Mouse (Mus musculus) MEL (cell line): Measurements from ENCODE around the gene Ccdc85c. TPM values are rescaled to one million over a fixed set of nuclear protein-coding genes. Genes with fewer than 3 reads are reported as not detected.

Source experiments
- DNase-seq: peaks from one replicate; pipeline ENCODE4 v3.0.0; 2011; ENCODE audit warnings: low read depth, low spot score
- H3K27ac ChIP-seq: 2 replicates; pipeline ENCODE4 v1.5.1; 2012; ENCODE audit warnings: low read depth, mild to moderate bottlenecking, control low read depth, low read length, moderate library complexity; ENCODE audit not compliant: control insufficient read depth
- H3K27me3 ChIP-seq, 2 experiments: fragments of 150-350 bp in 1 of 2; sonication (generic) in 1 of 2; 2 replicates each; pipeline ENCODE4 v1.6.1; 2012; ENCODE audit warnings: low read length in 2 of 2, mild to moderate bottlenecking in 2 of 2, improper control_type of control experiment in 1 of 2, moderate library complexity in 1 of 2; ENCODE audit not compliant: insufficient read depth in 2 of 2, control insufficient read depth in 1 of 2
- H3K36me3 ChIP-seq, 2 experiments: 2 replicates each; pipeline ENCODE4 v1.6.1; 2012 to 2014; ENCODE audit warnings: low read length in 2 of 2, improper control_type of control experiment in 1 of 2, inconsistent platforms in 1 of 2, mild to moderate bottlenecking in 1 of 2; ENCODE audit not compliant: insufficient read depth in 2 of 2, control insufficient read depth in 1 of 2
- H3K4me1 ChIP-seq, 2 experiments: fragments of 150-350 bp in 1 of 2; sonication (generic) in 1 of 2; 2 replicates each; pipeline ENCODE4 v1.6.1; 2012; ENCODE audit warnings: low read length in 2 of 2, improper control_type of control experiment in 1 of 2, mild to moderate bottlenecking in 1 of 2; ENCODE audit not compliant: insufficient read depth in 2 of 2, control insufficient read depth in 1 of 2
- H3K4me3 ChIP-seq, 2 experiments: fragments of 150-350 bp in 1 of 2; sonication (generic) in 1 of 2; 2 replicates each; pipeline ENCODE4 v1.5.1; 2012; ENCODE audit warnings: low read depth in 2 of 2, low read length in 2 of 2, mild to moderate bottlenecking in 2 of 2, moderate library complexity in 2 of 2, control low read depth in 1 of 2, improper control_type of control experiment in 1 of 2; ENCODE audit not compliant: control insufficient read depth in 1 of 2, insufficient read depth in 1 of 2
- H3K79me2 ChIP-seq: 2 replicates; pipeline ENCODE4 v1.6.1; 2012; ENCODE audit warnings: mild to moderate bottlenecking, low read length, moderate library complexity; ENCODE audit not compliant: control insufficient read depth, poor library complexity, insufficient read depth
- H3K9ac ChIP-seq: 2 replicates; pipeline ENCODE4 v1.6.1; 2012; ENCODE audit warnings: low read depth, mild to moderate bottlenecking, control low read depth, low read length, moderate library complexity; ENCODE audit not compliant: control insufficient read depth, poor library complexity, severe bottlenecking
- H3K9me3 ChIP-seq: fragments of 150-350 bp; sonication (generic); replicated peaks from 2 replicates; pipeline ENCODE4 v1.6.1; 2012; ENCODE audit warnings: mild to moderate bottlenecking, low read length, improper control_type of control experiment, moderate library complexity; ENCODE audit not compliant: insufficient read depth
- CHD1 ChIP-seq: IDR thresholded peaks from 2 replicates; pipeline ENCODE4 v1.6.1; 2012; ENCODE audit warnings: low read depth, mild to moderate bottlenecking, inconsistent platforms, low read length, improper control_type of control experiment
- CHD2 ChIP-seq: IDR thresholded peaks from 2 replicates; pipeline ENCODE4 v1.6.1; 2011; ENCODE audit warnings: low read length, improper control_type of control experiment
- CTCF ChIP-seq, 3 experiments: IDR thresholded peaks in 2 of 3; conservative IDR thresholded peaks in 1 of 3; 2 replicates each; pipeline ENCODE4 v1.5.1; 2011 to 2012; ENCODE audit warnings: low read length in 3 of 3, low read depth in 2 of 3, mild to moderate bottlenecking in 2 of 3, improper control_type of control experiment in 1 of 3, inconsistent platforms in 1 of 3, mixed read lengths in 1 of 3, moderate library complexity in 1 of 3; ENCODE audit not compliant: control insufficient read depth in 1 of 3, insufficient read depth in 1 of 3, poor library complexity in 1 of 3, severe bottlenecking in 1 of 3
- E2F4 ChIP-seq: IDR thresholded peaks from 2 replicates; pipeline ENCODE4 v1.6.1; 2011; ENCODE audit warnings: low read depth, low read length, improper control_type of control experiment, borderline replicate concordance
- EP300 ChIP-seq, 2 experiments: IDR thresholded peaks; 2 replicates each; pipeline ENCODE4 v1.6.1; 2011; ENCODE audit warnings: improper control_type of control experiment in 2 of 2, low read length in 2 of 2, low read depth in 1 of 2, mild to moderate bottlenecking in 1 of 2
- ETS1 ChIP-seq: IDR thresholded peaks from 2 replicates; pipeline ENCODE4 v1.6.1; 2012; ENCODE audit warnings: low read depth, mild to moderate bottlenecking, inconsistent platforms, low read length, improper control_type of control experiment, moderate library complexity
- GATA1 ChIP-seq: IDR thresholded peaks from 2 replicates; pipeline ENCODE4 v1.6.1; 2011; ENCODE audit warnings: low read depth, low read length, improper control_type of control experiment
- HCFC1 ChIP-seq: IDR thresholded peaks from 2 replicates; pipeline ENCODE4 v1.6.1; 2012; ENCODE audit warnings: low read depth, mild to moderate bottlenecking, inconsistent platforms, low read length, improper control_type of control experiment, moderate library complexity
- MAZ ChIP-seq: IDR thresholded peaks from 2 replicates; pipeline ENCODE4 v1.6.1; 2012; ENCODE audit warnings: low read depth, mild to moderate bottlenecking, inconsistent platforms, low read length, improper control_type of control experiment
- MEF2A ChIP-seq: IDR thresholded peaks from 2 replicates; pipeline ENCODE4 v1.6.1; 2014; ENCODE audit warnings: low read depth, mild to moderate bottlenecking, inconsistent platforms, low read length, improper control_type of control experiment; ENCODE audit not compliant: poor library complexity, insufficient replicate concordance, severe bottlenecking; ENCODE audit errors: extremely low read depth
- MXI1 ChIP-seq: IDR thresholded peaks from 2 replicates; pipeline ENCODE4 v1.6.1; 2011; ENCODE audit warnings: mild to moderate bottlenecking, low read depth, low read length, improper control_type of control experiment
- NRF1 ChIP-seq: IDR thresholded peaks from 2 replicates; pipeline ENCODE4 v1.6.1; 2014; ENCODE audit warnings: low read depth, mild to moderate bottlenecking, inconsistent platforms, low read length, improper control_type of control experiment, moderate library complexity; ENCODE audit not compliant: poor library complexity, insufficient read depth, severe bottlenecking
- POLR2A ChIP-seq, 2 experiments: IDR thresholded peaks; 2 replicates each; pipeline ENCODE4 v1.6.1; 2011 to 2012; ENCODE audit warnings: low read length in 2 of 2, mild to moderate bottlenecking in 2 of 2, control low read depth in 1 of 2, improper control_type of control experiment in 1 of 2, low read depth in 1 of 2, moderate library complexity in 1 of 2; ENCODE audit not compliant: control insufficient read depth in 1 of 2, insufficient read depth in 1 of 2, poor library complexity in 1 of 2
- POLR2AphosphoS2 ChIP-seq: IDR thresholded peaks from 2 replicates; pipeline ENCODE4 v1.6.1; 2011; ENCODE audit warnings: low read length, improper control_type of control experiment
- SMC3 ChIP-seq: IDR thresholded peaks from 2 replicates; pipeline ENCODE4 v1.6.1; 2011; ENCODE audit warnings: low read depth, low read length, improper control_type of control experiment
- TCF12 ChIP-seq: IDR thresholded peaks from 2 replicates; pipeline ENCODE4 v1.6.1; 2014; ENCODE audit warnings: low read depth, mild to moderate bottlenecking, inconsistent platforms, low read length, improper control_type of control experiment, moderate library complexity
- USF1 ChIP-seq: IDR thresholded peaks from 2 replicates; pipeline ENCODE4 v1.6.1; 2014; ENCODE audit warnings: low read depth, mild to moderate bottlenecking, inconsistent platforms, low read length, improper control_type of control experiment, moderate library complexity
- ZMIZ1 ChIP-seq: IDR thresholded peaks from 2 replicates; pipeline ENCODE4 v1.6.1; 2012; ENCODE audit warnings: low read depth, mild to moderate bottlenecking, inconsistent platforms, low read length, improper control_type of control experiment, moderate library complexity
- ZNF384 ChIP-seq: IDR thresholded peaks from 2 replicates; pipeline ENCODE4 v1.6.1; 2012; ENCODE audit warnings: low read depth, mild to moderate bottlenecking, inconsistent platforms, low read length, improper control_type of control experiment
- polyA plus RNA-seq, 2 experiments: library from polyadenylated mRNA; stranded (reverse) in 1 of 2; unstranded in 1 of 2; fragments of >175 nt in 1 of 2; fragments of >200 nt in 1 of 2; gene quantifications; 2 replicates each; pipeline versions ENCODE4 v1.2.1 to v1.2.4; 2012; ENCODE audit warnings: low replicate concordance in 2 of 2, low read depth in 1 of 2; ENCODE audit not compliant: insufficient read length in 2 of 2, insufficient read depth in 1 of 2, missing spikeins in 1 of 2
- total RNA-seq: library from RNA; depleted of rRNA; stranded (reverse); fragments of 300-350 nt; gene quantifications from 2 replicates; pipeline ENCODE4 v1.2.3, GENCODE M21; 2012

The Ccdc85c gene
- total and polyA plus RNA-seq, 3 experiments = 19.8 to 24.8 TPM; not detected in 1

DNA sequence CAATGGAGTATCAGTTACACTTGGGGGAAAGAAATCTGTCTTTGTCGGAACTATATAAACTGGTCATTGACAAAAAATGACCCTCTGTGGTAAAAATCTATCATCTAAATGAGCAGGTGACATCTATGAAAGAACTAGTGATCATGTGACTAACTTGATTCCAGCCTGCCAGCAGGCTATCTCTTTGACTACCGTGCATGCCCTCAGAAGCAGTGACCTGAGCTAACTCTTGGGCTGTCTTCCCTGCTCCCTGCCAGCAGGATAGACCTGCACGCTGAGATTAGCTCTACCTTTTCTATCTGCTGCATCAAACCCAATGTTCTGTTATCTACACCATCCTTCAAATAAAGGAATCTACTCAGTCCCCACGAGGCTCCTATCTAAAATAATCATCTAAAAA is 102.6 kb downstream of the Ccdc85c start:
- Histone ChIP-seq H3K27ac (no peak overlapping the region), H3K4me1 (peaks cover 10 to 11% of the 10 kb centered on the region in 2 experiments), H3K79me2 (peaks cover 49% of the 10 kb centered on the region), H3K27me3 (no peaks in the 10 kb centered on the region), H3K4me3 (no peak overlapping the region), H3K36me3 (peaks cover 2 to 19% of the 10 kb centered on the region in 2 experiments; a peak in 3 of 4 replicates), H3K9me3 (no peaks in the 10 kb centered on the region), H3K9ac (no peak overlapping the region)
- TF ChIP-seq USF1 (peak; percentile 36; the same call in 1 of the 2 replicates), SMC3 (no peak), E2F4 (no peak), POLR2A (IDR thresholded peaks at IDR 0.05; ENCODE audit: control insufficient read depth in 1 of 2, insufficient read depth in 1 of 2, low read depth in 1 of 2, low read length in 2 of 2, poor library complexity in 1 of 2) (no peak)
- no peak for DNase-seq

DNA sequence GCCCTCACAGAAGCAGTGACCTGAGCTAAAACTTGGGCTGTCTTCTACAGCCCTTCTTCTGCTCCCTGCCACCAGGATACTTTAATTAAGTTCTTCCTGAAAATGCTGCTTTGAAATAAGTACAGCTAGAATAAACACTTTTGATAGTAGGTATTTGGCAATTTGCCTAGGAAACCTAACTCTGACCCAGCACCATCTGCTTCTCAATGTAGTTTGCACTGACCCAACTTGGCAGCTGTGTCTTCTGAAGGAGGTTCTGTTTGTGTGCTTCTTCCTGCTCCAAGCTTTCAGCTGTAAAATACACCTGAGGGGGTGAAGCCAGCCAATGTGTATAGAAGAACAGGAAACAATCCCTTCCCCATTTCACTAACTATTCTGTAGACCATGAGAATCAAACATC is 103.9 kb downstream of the Ccdc85c start:
- TF ChIP-seq USF1 = no peak
- TF ChIP-seq EP300 (IDR thresholded peaks at IDR 0.05; ENCODE audit: low read depth in 1 of 2, low read length in 2 of 2) = no peak
- TF ChIP-seq ZMIZ1 = no peak
- no peak for TF ChIP-seq POLR2AphosphoS2
- no peak for TF ChIP-seq ETS1
- no peak for TF ChIP-seq ZNF384
- TF ChIP-seq TCF12 = no peak
- TF ChIP-seq NRF1 = no peak
- no peak for TF ChIP-seq HCFC1
- H3K27ac ChIP-seq = no peak overlapping the region
- H3K9ac ChIP-seq = no peak overlapping the region
- no peak overlapping the region for H3K4me3 ChIP-seq
- H3K79me2 ChIP-seq = peaks cover 43% of the 10 kb centered on the region
- H3K36me3 ChIP-seq = peaks cover 2 to 9% of the 10 kb centered on the region in 2 experiments; a peak in 3 of 4 replicates
- DNase-seq = peak; percentile 31
- no peaks in the 10 kb centered on the region for H3K27me3 ChIP-seq
- H3K9me3 ChIP-seq = no peaks in the 10 kb centered on the region
- peaks cover 4 to 11% of the 10 kb centered on the region in 2 experiments for H3K4me1 ChIP-seq

- peak; percentile 14 for DNase-seq
- H3K36me3 ChIP-seq = peaks cover 1 to 6% of the 10 kb centered on the region in 2 experiments; a peak in 3 of 4 replicates
- no peak for TF ChIP-seq USF1
- TF ChIP-seq CHD1 = no peak
- TF ChIP-seq CHD2 = no peak
- TF ChIP-seq CTCF (IDR thresholded peaks at IDR 0.05 in 2 of 3, conservative IDR thresholded peaks at IDR 0.05 in 1 of 3; ENCODE audit: control insufficient read depth in 1 of 3, insufficient read depth in 1 of 3, low read depth in 2 of 3, low read length in 3 of 3, poor library complexity in 1 of 3, severe bottlenecking in 1 of 3) = no peak
- no peak for TF ChIP-seq SMC3
- TF ChIP-seq MEF2A = no peak
- TF ChIP-seq ZMIZ1 = no peak
- no peak for TF ChIP-seq MXI1
- TF ChIP-seq ZNF384 = no peak
- no peak for TF ChIP-seq HCFC1
- no peak for TF ChIP-seq MAZ
- TF ChIP-seq GATA1 = no peak
- H3K4me3 ChIP-seq = no peak overlapping the region
- no peak overlapping the region for H3K27ac ChIP-seq
- H3K4me1 ChIP-seq = peaks cover 3 to 8% of the 10 kb centered on the region in 2 experiments; a peak in 3 of 4 replicates
- no peaks in the 10 kb centered on the region for H3K9me3 ChIP-seq
- H3K9ac ChIP-seq = no peak overlapping the region
- no peaks in the 10 kb centered on the region for H3K27me3 ChIP-seq
- H3K79me2 ChIP-seq = peaks cover 42% of the 10 kb centered on the region
These were observed 104.8 kb downstream of the Ccdc85c start for GRCm38 (mm10) chr12:108170467-108170866.
